Mouse (Mus musculus): Measurements from ENCODE around the gene Ripor2. TPM values are rescaled to one million over a fixed set of nuclear protein-coding genes. Genes with fewer than 3 reads are reported as not detected.
A peak's percentile ranks its signal among the peaks of the same experiment; 100 is the strongest.
"Not testable (repeated sequence)": the region's sequence is repeated elsewhere in the genome, so short reads cannot be mapped to it uniquely, and the experiment has no call there.

Gene Ripor2
- polyA plus RNA-seq, 1 experiment: not detected

DNA sequence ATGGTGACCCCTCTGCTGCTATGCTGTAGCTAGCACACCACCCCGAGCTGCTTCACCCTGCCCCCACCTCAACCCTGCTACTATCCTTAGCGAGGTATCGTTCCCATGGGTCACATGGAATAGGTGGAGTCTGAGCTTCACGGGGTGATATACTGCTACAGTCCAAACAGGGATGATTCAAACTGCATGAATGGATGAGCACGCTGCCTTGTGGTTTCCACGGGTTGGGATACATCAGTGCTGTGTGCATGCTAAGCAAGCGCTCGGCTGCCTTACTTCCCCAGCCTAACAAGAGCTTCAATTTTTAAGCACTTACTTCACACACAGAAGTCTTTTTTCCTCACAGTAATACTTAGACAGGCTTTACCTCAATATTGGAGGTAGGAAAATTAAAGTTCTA is 168.8 kb downstream of the Ripor2 start:
- Histone ChIP-seq H3K4me1 (ENCODE audit: control insufficient read depth, insufficient read depth, low read length) (no peaks in the 10 kb centered on the region), H3K27ac (ENCODE audit: insufficient read depth, low read depth, low read length) (no peak overlapping the region), H3K4me3 (ENCODE audit: insufficient read depth, low read depth, low read length) (no peak overlapping the region)
- no peak for TF ChIP-seq POLR2A (IDR thresholded peaks at IDR 0.05; ENCODE audit: insufficient read depth, low read depth, low read length)
- TF ChIP-seq CTCF (IDR thresholded peaks at IDR 0.05; ENCODE audit: insufficient read depth, low read depth, low read length): no peak
- whole genome bisulfite sequencing: 90% methylated on average over 8 of the region's 8 CpGs

DNA sequence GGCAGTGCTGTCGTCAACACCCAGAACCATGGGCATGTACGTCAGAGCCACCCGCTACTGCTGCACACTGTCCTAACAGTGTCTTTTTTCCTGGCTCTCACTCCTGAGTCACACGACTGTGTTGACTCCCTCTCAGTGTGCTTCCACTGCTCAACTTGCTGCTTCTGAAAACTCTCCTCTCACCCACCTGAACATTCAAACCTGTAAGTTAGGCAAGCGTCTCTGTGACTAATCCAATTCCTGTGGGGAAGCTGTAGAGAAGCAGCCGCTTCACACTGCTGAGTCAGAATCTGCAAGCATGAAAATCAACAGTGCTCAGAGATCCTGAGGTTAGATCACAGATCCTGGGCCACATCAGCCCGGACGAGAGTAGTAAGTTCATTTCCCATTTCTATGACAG is 169.4 kb downstream of the Ripor2 start:
- Histone ChIP-seq H3K4me3 (ENCODE audit: insufficient read depth, low read depth, low read length) (no peak overlapping the region), H3K27ac (ENCODE audit: insufficient read depth, low read depth, low read length) (no peak overlapping the region), H3K4me1 (ENCODE audit: control insufficient read depth, insufficient read depth, low read length) (no peaks in the 10 kb centered on the region)
- TF ChIP-seq CTCF (IDR thresholded peaks at IDR 0.05; ENCODE audit: insufficient read depth, low read depth, low read length) (no peak), POLR2A (IDR thresholded peaks at IDR 0.05; ENCODE audit: insufficient read depth, low read depth, low read length) (no peak)
- WGBS: 78% methylated on average over 8 of the region's 8 CpGs

DNA sequence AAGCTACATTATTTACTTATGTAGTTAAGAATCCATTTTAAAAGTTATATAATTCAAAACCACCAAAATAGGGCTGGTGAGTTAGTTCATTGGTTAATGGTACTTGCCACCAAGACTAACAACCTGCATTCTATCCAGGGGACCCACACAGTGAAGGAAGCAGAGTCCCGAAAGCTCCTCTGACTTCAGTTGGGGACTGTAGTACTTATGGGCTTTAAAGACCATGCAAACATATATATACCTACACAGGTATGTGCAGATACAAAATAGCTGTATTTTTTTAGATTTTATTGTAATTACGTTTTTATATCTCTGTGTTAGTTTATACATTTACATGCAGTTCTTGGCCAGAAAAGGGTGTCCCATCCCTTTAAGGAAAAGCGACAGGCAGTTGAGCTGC is 174.8 kb downstream of the Ripor2 start:
- H3K27ac ChIP-seq (ENCODE audit: insufficient read depth, low read depth, low read length): no peak overlapping the region
- H3K4me3 ChIP-seq (ENCODE audit: insufficient read depth, low read depth, low read length): no peak overlapping the region
- 98% methylated on average over 3 of the region's 3 CpGs for WGBS
- H3K4me1 ChIP-seq (ENCODE audit: control insufficient read depth, insufficient read depth, low read length): no peaks in the 10 kb centered on the region
- TF ChIP-seq CTCF (IDR thresholded peaks at IDR 0.05; ENCODE audit: insufficient read depth, low read depth, low read length) (no peak), POLR2A (IDR thresholded peaks at IDR 0.05; ENCODE audit: insufficient read depth, low read depth, low read length) (no peak)

DNA sequence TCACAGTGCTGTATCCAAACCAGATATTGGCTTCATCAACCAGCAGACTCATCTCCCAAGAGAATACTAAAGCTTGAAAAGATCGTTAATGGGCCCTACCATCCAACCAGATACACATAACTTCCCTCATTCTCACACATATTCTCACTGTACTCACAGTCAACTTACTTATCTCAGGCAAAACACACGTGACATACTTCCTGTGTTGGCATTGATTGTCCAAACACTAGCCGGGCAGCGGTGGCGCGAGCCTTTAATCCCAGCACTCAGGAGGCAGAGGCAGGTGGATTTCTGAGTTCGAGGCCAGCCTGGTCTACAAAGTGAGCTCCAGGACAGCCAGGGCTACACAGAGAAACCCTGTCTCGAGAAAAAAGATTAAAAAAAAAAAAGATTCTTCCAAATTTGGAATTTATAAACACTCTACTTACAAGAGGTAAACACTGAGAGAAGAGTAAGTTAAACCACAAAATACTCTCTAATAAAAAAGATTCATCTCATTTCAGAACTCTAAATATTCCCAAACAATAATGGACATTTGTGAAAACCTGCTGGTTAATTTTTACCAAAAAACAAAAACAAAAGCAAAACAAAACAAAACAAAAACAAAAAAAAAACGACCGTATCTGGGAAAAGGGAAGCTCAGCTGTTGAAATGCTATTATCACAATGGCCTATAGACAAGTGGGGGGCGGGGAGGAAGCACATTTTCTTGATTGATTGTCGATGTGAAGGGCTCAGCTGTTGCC is 176.0 kb downstream of the Ripor2 start:
- WGBS: 92% methylated on average over 12 of the region's 12 CpGs
- no peak for TF ChIP-seq POLR2A (IDR thresholded peaks at IDR 0.05; ENCODE audit: insufficient read depth, low read depth, low read length)
- TF ChIP-seq CTCF (IDR thresholded peaks at IDR 0.05; ENCODE audit: insufficient read depth, low read depth, low read length): no peak

DNA sequence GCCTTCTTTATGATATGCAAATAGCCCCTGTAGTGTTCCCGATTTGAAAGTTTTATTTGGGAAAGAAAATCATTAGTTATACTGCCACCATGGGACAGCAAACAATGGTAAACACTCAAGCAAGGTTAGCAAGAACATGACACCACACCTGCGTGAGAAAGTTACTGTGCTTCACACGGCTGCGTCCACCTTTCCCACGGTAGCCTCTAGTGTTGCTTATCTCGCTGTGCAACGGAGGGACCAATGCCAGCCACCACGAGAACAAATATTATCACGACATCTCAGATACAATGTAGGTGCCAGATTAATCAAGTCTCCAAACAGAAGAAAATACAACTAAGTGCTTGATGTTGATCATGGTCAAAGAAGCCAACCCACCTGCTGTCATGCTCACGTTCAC is 177.5 kb downstream of the Ripor2 start:
- 88% methylated on average over 10 of the region's 10 CpGs for WGBS
- no peak for TF ChIP-seq POLR2A (IDR thresholded peaks at IDR 0.05; ENCODE audit: insufficient read depth, low read depth, low read length)
- TF ChIP-seq CTCF (IDR thresholded peaks at IDR 0.05; ENCODE audit: insufficient read depth, low read depth, low read length): no peak
- Histone ChIP-seq H3K4me3 (ENCODE audit: insufficient read depth, low read depth, low read length) (no peak overlapping the region), H3K27ac (ENCODE audit: insufficient read depth, low read depth, low read length) (no peak overlapping the region), H3K4me1 (ENCODE audit: control insufficient read depth, insufficient read depth, low read length) (no peaks in the 10 kb centered on the region)

More for the DNA sequence above, 176.0 kb downstream of the Ripor2 start:
- Histone ChIP-seq H3K4me1 (ENCODE audit: control insufficient read depth, insufficient read depth, low read length) (no peaks in the 10 kb centered on the region), H3K27ac (ENCODE audit: insufficient read depth, low read depth, low read length) (no peak overlapping the region), H3K4me3 (ENCODE audit: insufficient read depth, low read depth, low read length) (no peak overlapping the region)

DNA sequence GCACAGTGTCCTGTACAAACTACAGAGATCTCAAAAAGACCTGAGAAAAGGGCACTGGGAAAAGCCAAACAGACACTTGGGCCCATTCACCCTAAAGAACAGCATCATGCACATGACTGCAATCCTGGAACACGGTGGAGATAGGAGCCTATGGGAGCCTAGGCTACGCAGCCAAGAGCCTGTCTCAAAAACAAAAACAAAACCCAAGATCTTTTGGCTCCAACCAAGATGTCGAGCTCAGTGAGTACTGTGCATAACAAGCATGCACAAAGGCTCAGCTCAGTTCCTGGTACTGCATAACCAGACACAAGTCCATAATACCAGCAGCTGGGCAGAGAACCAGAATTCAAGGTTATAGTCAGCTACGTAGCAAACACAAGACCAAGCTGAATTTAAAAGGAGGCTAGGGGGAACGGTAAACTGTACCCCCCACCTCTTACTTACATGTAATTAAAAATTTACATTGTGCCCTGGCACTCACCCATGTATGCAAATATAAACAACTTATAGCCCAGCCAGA is 178.4 kb downstream of the Ripor2 start:
- Histone ChIP-seq H3K4me1 (ENCODE audit: control insufficient read depth, insufficient read depth, low read length) (no peaks in the 10 kb centered on the region), H3K27ac (ENCODE audit: insufficient read depth, low read depth, low read length) (no peak overlapping the region), H3K4me3 (ENCODE audit: insufficient read depth, low read depth, low read length) (no peak overlapping the region)
- WGBS: 31% methylated on average over 5 of the region's 5 CpGs
- TF ChIP-seq POLR2A (IDR thresholded peaks at IDR 0.05; ENCODE audit: insufficient read depth, low read depth, low read length) (no peak), CTCF (IDR thresholded peaks at IDR 0.05; ENCODE audit: insufficient read depth, low read depth, low read length) (no peak)

DNA sequence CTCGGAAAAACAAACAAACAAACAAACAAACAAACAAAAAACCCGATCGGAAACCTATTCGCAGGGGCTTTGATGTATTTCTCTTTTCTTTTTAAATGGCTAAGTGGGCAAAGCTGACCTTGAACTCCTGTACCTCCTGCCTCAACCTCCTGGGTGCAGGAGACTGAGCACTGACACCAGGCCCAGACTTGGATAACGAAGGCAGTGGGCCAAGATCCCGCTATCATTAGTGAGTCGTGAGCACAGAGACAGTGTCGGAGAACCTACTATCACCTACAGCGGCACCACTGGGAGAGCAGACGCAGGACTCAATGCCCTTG is 179.1 kb downstream of the Ripor2 start:
- no peak overlapping the region for H3K27ac ChIP-seq (ENCODE audit: insufficient read depth, low read depth, low read length)
- no peaks in the 10 kb centered on the region for H3K4me1 ChIP-seq (ENCODE audit: control insufficient read depth, insufficient read depth, low read length)
- TF ChIP-seq POLR2A (IDR thresholded peaks at IDR 0.05; ENCODE audit: insufficient read depth, low read depth, low read length) (no peak), CTCF (IDR thresholded peaks at IDR 0.05; ENCODE audit: insufficient read depth, low read depth, low read length) (no peak)
- H3K4me3 ChIP-seq (ENCODE audit: insufficient read depth, low read depth, low read length): peak overlapping the region; percentile 78
- 5% methylated on average over 10 of the region's 10 CpGs for WGBS

DNA sequence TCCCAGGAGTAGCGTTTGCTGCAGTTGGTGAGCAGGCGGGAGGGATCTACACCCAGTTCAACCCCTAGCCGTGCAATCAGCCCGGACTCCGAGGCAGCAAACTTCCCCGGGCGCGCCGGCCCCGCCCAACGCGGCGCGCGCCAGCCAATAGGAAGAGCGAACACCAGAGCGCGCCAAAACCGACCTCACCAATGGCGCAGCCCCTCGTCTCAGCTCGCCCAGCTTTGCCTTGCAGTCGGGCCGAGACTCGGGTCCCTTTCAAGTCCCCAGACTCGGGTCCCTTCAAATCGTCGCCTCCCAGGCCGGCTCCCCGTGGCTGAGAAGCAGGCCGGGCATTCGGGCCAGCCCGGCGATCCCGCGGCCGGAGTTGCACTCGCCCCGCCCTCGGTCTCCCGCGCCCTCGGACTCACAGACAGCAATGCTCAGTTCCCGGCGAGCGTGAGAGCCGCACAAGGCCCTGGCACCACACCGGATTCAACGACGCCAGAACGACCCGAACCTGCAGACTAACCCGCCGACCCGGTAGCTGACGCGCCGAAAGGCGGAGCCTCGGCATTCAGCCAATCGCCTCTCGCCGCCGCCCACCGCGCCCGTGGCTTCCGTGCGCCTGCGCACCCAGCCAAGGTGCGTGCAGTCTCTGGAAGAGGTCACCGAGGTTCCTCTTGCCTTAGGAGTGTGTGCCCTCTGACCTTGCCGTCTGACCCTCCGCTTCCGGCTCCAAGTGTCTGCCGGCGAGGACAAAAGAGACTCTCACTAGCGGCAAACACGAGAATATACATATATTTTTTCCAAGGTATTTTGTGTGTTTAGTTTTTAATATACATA is 179.6 kb downstream of the Ripor2 start, which contains the start of gene Gmnn:
TSS of gene Gmnn (minus strand) at position 521 of the 825 bp plus-strand sequence.
- no peak for TF ChIP-seq CTCF (IDR thresholded peaks at IDR 0.05; ENCODE audit: insufficient read depth, low read depth, low read length)
- TF ChIP-seq POLR2A (IDR thresholded peaks at IDR 0.05; ENCODE audit: insufficient read depth, low read depth, low read length): peak; percentile 70; the same call in 1 of the 2 replicates
- under 1% methylated on average over 79 of the region's 79 CpGs for WGBS
- no peaks in the 10 kb centered on the region for H3K4me1 ChIP-seq (ENCODE audit: control insufficient read depth, insufficient read depth, low read length)
- H3K4me3 ChIP-seq (ENCODE audit: insufficient read depth, low read depth, low read length): peak within 1 kb of the TSS; percentile 78
- no peak within 1 kb of the TSS for H3K27ac ChIP-seq (ENCODE audit: insufficient read depth, low read depth, low read length)

DNA sequence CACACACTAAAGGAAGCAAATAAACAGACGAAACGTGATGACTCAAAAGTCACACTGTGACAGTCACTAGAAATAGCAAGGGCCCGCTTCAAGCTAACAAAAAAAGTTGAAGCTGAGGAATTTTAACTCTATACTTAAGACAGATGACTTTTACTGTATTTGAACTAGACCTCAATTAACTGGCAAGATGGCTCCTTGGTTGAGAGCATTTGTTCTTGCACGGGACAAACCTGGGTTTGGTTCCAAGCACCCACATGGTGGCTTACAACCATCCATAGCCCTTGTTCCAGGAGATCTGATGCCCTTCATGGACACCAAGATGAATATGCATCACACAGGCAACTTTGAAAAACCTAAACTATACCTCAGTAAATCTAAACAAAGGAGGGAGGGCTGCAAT is 180.3 kb downstream of the Ripor2 start:
- TF ChIP-seq POLR2A (IDR thresholded peaks at IDR 0.05; ENCODE audit: insufficient read depth, low read depth, low read length) (no peak), CTCF (IDR thresholded peaks at IDR 0.05; ENCODE audit: insufficient read depth, low read depth, low read length) (no peak)
- Histone ChIP-seq H3K4me3 (ENCODE audit: insufficient read depth, low read depth, low read length) (peak overlapping the region; percentile 78; the same call in 1 of the 2 replicates), H3K27ac (ENCODE audit: insufficient read depth, low read depth, low read length) (no peak overlapping the region), H3K4me1 (ENCODE audit: control insufficient read depth, insufficient read depth, low read length) (no peaks in the 10 kb centered on the region)
- 38% methylated on average over 4 of the region's 4 CpGs for WGBS

DNA sequence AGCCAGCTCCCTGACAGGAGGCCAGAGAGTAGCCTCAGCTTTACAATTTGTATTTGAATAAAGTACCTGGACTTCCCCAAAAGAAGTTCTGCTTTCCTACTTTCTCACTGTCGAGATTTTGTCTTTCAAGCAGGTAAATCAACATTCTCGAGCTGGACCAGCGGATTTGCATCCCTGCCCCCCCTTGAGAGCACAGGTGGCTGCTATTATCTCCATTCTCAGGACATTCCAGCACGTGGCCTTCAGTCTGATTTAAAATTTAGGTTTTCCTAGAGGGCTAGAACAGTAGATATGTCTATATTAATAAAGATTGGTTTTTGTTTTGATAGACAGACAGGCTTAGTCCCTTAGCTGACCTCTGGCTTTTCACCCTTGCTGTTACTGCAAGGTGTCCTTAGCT is 185.8 kb downstream of the Ripor2 start:
- 77% methylated on average over 4 of the region's 4 CpGs for WGBS
- H3K27ac ChIP-seq (ENCODE audit: insufficient read depth, low read depth, low read length); H3K4me1 ChIP-seq (ENCODE audit: control insufficient read depth, insufficient read depth, low read length); H3K4me3 ChIP-seq (ENCODE audit: insufficient read depth, low read depth, low read length): not testable (repeated sequence)

DNA sequence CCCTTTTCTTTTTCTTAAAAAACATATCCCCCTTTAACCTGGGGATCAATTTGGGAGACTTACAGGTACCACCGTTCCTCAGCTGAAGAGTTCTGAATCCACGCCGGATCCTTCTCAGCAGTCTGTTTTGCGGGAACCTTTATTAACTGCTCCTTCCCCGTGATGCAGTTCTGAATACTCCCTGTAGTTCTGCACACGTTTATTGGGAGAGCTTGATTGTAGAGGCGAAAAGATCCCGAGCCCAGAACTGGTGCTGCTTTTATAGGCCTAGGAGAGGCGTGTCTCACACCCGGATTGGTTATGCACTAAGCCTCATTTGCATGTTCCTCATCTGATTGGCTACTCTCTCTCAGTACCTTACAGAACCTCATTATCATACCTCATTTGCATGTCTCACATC is 189.5 kb downstream of the Ripor2 start:
- WGBS: 96% methylated on average over 10 of the region's 10 CpGs
- not testable (repeated sequence) for H3K27ac ChIP-seq (ENCODE audit: insufficient read depth, low read depth, low read length); H3K4me3 ChIP-seq (ENCODE audit: insufficient read depth, low read depth, low read length); H3K4me1 ChIP-seq (ENCODE audit: control insufficient read depth, insufficient read depth, low read length)
